Mouse (Mus musculus): Measurements from ENCODE around the gene Sema5a.
A peak's percentile ranks its signal among the peaks of the same experiment; 100 is the strongest.

Gene Sema5a

GRCm38 (mm10) chr15:32637879-32638278, 393.3 kb downstream of the Sema5a start:
- no peak for DNase-seq (ENCODE audit: low spot score in 2 of 2)

- DNase-seq (ENCODE audit: low spot score in 2 of 2): no peak
These were observed 402.6 kb downstream of the Sema5a start for GRCm38 (mm10) chr15:32647061-32647687.

GRCm38 (mm10) chr15:32654046-32654445, 409.4 kb downstream of the Sema5a start:
- no peak for DNase-seq (ENCODE audit: low spot score in 2 of 2)

GRCm38 (mm10) chr15:32656017-32656416, 411.4 kb downstream of the Sema5a start:
- DNase-seq (ENCODE audit: low spot score in 2 of 2): no peak

- no peak for DNase-seq (ENCODE audit: low spot score in 2 of 2)
These were observed 431.8 kb downstream of the Sema5a start for GRCm38 (mm10) chr15:32676446-32676845.

GRCm38 (mm10) chr15:32685152-32685551, 440.5 kb downstream of the Sema5a start:
- no peak for DNase-seq (ENCODE audit: low spot score in 2 of 2)

GRCm38 (mm10) chr15:32691021-32691420, 446.4 kb downstream of the Sema5a start:
- DNase-seq (ENCODE audit: low spot score in 2 of 2): no peak

GRCm38 (mm10) chr15:32693006-32693405, 448.4 kb downstream of the Sema5a start:
- DNase-seq (ENCODE audit: low spot score in 2 of 2): no peak

GRCm38 (mm10) chr15:32717298-32717985, 472.8 kb downstream of the Sema5a start:
- DNase-seq (ENCODE audit: low spot score in 2 of 2): no peak

GRCm38 (mm10) chr15:32718293-32718963, 473.8 kb downstream of the Sema5a start:
- peak; percentile 22 to 45 for DNase-seq (ENCODE audit: low spot score in 2 of 2)

- no peak for DNase-seq (ENCODE audit: low spot score in 2 of 2)
These were observed 474.3 kb downstream of the Sema5a start for GRCm38 (mm10) chr15:32718964-32719311.

- DNase-seq (ENCODE audit: low spot score in 2 of 2): peak; percentile 8 to 34
These were observed 486.2 kb downstream of the Sema5a start for GRCm38 (mm10) chr15:32730839-32731238.

Data from right cerebral cortex, postnatal 36 days (tissue).